Mouse (Mus musculus) hindbrain, embryonic 13.5 days (tissue): ENCODE results near the gene Tex21. TPM values are rescaled to one million over a fixed set of nuclear protein-coding genes. Genes with fewer than 3 reads are reported as not detected.
"Not testable (repeated sequence)": the region's sequence is repeated elsewhere in the genome, so short reads cannot be mapped to it uniquely, and the experiment has no call there.

Experiments
- ATAC-seq: fragments of 200-750 bp; cut with Nextera tagmentation; 2 replicates; pipeline ENCODE4 v1.8.0; 2017; ENCODE audit warnings: moderate TSS enrichment; ENCODE audit not compliant: low FRiP score
- H3K27ac ChIP-seq: fragments of 300-500 bp; sonication (generic); 2 replicates; pipeline ENCODE4 v1.5.1; 2015; ENCODE audit warnings: inconsistent platforms, mild to moderate bottlenecking, moderate library complexity
- H3K27me3 ChIP-seq: fragments of 300-500 bp; sonication (generic); 2 replicates; pipeline ENCODE4 v1.6.1; 2015; ENCODE audit warnings: mild to moderate bottlenecking, inconsistent platforms
- H3K36me3 ChIP-seq: fragments of 300-500 bp; sonication (generic); 2 replicates; pipeline ENCODE4 v1.6.1; 2015; ENCODE audit warnings: mild to moderate bottlenecking, inconsistent platforms
- H3K4me1 ChIP-seq: fragments of 300-500 bp; sonication (generic); replicated peaks from 2 replicates; pipeline ENCODE4 v1.6.1; 2015; ENCODE audit warnings: inconsistent platforms
- H3K4me2 ChIP-seq: fragments of 300-500 bp; sonication (generic); 2 replicates; pipeline ENCODE4 v1.6.1; 2015; ENCODE audit warnings: inconsistent platforms, mild to moderate bottlenecking, moderate library complexity
- H3K4me3 ChIP-seq: fragments of 300-500 bp; sonication (generic); 2 replicates; pipeline ENCODE4 v1.5.1; 2015; ENCODE audit warnings: mild to moderate bottlenecking, inconsistent platforms
- H3K9ac ChIP-seq: fragments of 300-500 bp; sonication (generic); 2 replicates; pipeline ENCODE4 v1.6.1; 2015; ENCODE audit warnings: mild to moderate bottlenecking, inconsistent platforms
- H3K9me3 ChIP-seq: fragments of 300-500 bp; sonication (generic); 2 replicates; pipeline ENCODE4 v1.6.1; 2016; ENCODE audit warnings: inconsistent platforms
- WGBS: fragments of 180-500 bp; shearing (Covaris S2); methylation state at CpG from one replicate; pipeline ENCODE4 v1.1.7; 2015; 5-methylcytosine and 5-hydroxymethylcytosine counted together
- polyA plus RNA-seq: library from polyadenylated mRNA; unstranded; fragments of >200 nt; fragmentation: Nextera tagmentation; extraction: Ambion mirVana; gene quantifications from 2 replicates; pipeline ENCODE4 v1.2.1, GENCODE M21; 2015

The Tex21 gene
- polyA plus RNA-seq, 1 experiment from 2014 or later: 0.08 TPM

- Histone ChIP-seq H3K4me2 (no peak overlapping the region), H3K27me3 (no peaks in the 10 kb centered on the region), H3K4me3 (no peak overlapping the region), H3K36me3 (no peaks in the 10 kb centered on the region), H3K9me3 (no peaks in the 10 kb centered on the region), H3K4me1 (no peaks in the 10 kb centered on the region), H3K9ac (no peak overlapping the region), H3K27ac (no peak overlapping the region)
- ATAC-seq: no peak
- WGBS: 81% methylated on average over 6 of the region's 6 CpGs
Observed at GRCm38 (mm10) chr12:76230644-76231043, 15.9 kb downstream of the Tex21 start.

DNA sequence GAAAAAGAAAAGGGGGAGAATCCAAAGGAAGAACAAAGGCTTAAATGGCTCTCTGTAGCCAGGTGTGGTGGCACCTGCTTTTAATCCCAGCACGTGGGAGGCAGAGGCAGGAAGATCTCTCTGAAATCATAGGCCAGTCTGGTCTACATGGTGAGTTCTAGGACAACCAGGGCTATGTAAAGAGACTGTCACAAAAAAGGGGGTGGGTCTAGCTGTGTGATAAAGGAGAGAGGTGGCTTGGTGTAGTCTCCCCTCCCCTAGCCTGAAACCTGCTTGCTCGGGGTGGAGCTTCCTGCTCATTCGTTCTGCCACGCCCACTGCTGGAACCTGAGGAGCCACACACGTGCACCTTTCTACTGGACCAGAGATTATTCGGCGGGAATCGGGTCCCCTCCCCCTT, 24.4 kb downstream of the Tex21 start:
- not testable (repeated sequence) for ATAC-seq, H3K27me3 ChIP-seq, H3K4me1 ChIP-seq, H3K9ac ChIP-seq, H3K27ac ChIP-seq, H3K9me3 ChIP-seq, H3K4me2 ChIP-seq, H3K4me3 ChIP-seq, H3K36me3 ChIP-seq
- 62% methylated on average over 3 of the region's 8 CpGs for WGBS

- Histone ChIP-seq H3K9me3 (no peaks in the 10 kb centered on the region), H3K27me3 (no peaks in the 10 kb centered on the region), H3K9ac (no peak overlapping the region), H3K36me3 (no peaks in the 10 kb centered on the region), H3K4me2 (no peak overlapping the region), H3K4me1 (no peaks in the 10 kb centered on the region), H3K27ac (no peak overlapping the region), H3K4me3 (no peak overlapping the region)
- WGBS: 79% methylated on average over 11 of the region's 11 CpGs
- no peak for ATAC-seq
Observed at GRCm38 (mm10) chr12:76216716-76217115, 29.8 kb downstream of the Tex21 start.

- ATAC-seq: no peak
- no peaks in the 10 kb centered on the region for H3K4me1 ChIP-seq
- no peaks in the 10 kb centered on the region for H3K9me3 ChIP-seq
- H3K27me3 ChIP-seq: no peaks in the 10 kb centered on the region
- H3K27ac ChIP-seq: no peak overlapping the region
- H3K36me3 ChIP-seq: no peaks in the 10 kb centered on the region
- WGBS: 22% methylated on average over 5 of the region's 5 CpGs
- no peak overlapping the region for H3K4me3 ChIP-seq
- H3K9ac ChIP-seq: no peak overlapping the region
- no peak overlapping the region for H3K4me2 ChIP-seq
Observed at GRCm38 (mm10) chr12:76215121-76215520, 31.4 kb downstream of the Tex21 start.

DNA sequence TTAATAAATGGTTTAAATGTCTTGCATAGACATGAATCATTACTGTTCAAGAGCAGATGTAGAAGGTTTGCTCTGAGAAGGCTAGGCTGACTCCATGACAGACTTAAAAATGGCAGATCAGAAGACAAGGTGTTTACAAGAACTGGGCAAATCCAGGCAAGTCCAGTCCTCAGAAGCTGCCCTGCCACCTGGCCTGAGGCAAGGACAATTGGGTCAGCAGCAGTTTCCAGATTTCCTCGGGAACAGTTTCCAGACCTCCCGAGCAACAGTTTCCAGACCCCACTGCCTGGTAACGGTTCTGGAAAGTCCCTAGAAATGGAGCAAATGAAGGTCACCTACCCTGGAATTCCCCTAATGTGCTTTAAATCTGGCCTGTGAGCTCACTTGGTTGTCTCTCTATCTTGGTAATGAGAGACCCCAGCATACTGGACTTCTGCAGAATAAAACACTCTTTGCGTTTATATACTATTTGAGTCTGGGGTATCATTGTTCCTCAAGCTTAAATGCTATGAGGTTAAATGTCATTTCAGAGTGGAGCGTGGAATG, 37.0 kb downstream of the Tex21 start:
- no peaks in the 10 kb centered on the region for H3K27me3 ChIP-seq
- H3K4me3 ChIP-seq: no peak overlapping the region
- no peak overlapping the region for H3K4me2 ChIP-seq
- no peaks in the 10 kb centered on the region for H3K9me3 ChIP-seq
- H3K4me1 ChIP-seq: no peaks in the 10 kb centered on the region
- H3K27ac ChIP-seq: no peak overlapping the region
- H3K36me3 ChIP-seq: no peaks in the 10 kb centered on the region
- ATAC-seq: no peak
- H3K9ac ChIP-seq: no peak overlapping the region
- 94% methylated on average over 5 of the region's 5 CpGs for WGBS

- Histone ChIP-seq H3K4me3 (no peak overlapping the region), H3K4me1 (peaks cover 16% of the 10 kb centered on the region), H3K27me3 (0 out of 2 replicates have a peak, but pooled peaks cover 4% of the 10 kb centered on the region), H3K36me3 (no peaks in the 10 kb centered on the region), H3K9me3 (no peaks in the 10 kb centered on the region), H3K9ac (no peak overlapping the region), H3K4me2 (no peak overlapping the region), H3K27ac (no peak overlapping the region)
- no peak for ATAC-seq
- 70% methylated on average over 4 of the region's 4 CpGs for WGBS
Observed at GRCm38 (mm10) chr12:76200326-76200725, 46.2 kb downstream of the Tex21 start.

GRCm38 (mm10) chr12:76197071-76197470, 49.5 kb downstream of the Tex21 start:
- peak overlapping the region; percentile 66; the same call in 1 of the 2 replicates for H3K9ac ChIP-seq
- H3K4me1 ChIP-seq: peaks cover 16% of the 10 kb centered on the region
- H3K36me3 ChIP-seq: no peaks in the 10 kb centered on the region
- H3K4me2 ChIP-seq: peak overlapping the region; percentile 97
- peak; percentile 45 for ATAC-seq
- WGBS: 35% methylated on average over 8 of the region's 8 CpGs
- no peaks in the 10 kb centered on the region for H3K9me3 ChIP-seq
- peak overlapping the region; percentile 42; the same call in 1 of the 2 replicates for H3K4me3 ChIP-seq
- 0 out of 2 replicates have a peak, but pooled peaks cover 7% of the 10 kb centered on the region for H3K27me3 ChIP-seq
- no peak overlapping the region for H3K27ac ChIP-seq

DNA sequence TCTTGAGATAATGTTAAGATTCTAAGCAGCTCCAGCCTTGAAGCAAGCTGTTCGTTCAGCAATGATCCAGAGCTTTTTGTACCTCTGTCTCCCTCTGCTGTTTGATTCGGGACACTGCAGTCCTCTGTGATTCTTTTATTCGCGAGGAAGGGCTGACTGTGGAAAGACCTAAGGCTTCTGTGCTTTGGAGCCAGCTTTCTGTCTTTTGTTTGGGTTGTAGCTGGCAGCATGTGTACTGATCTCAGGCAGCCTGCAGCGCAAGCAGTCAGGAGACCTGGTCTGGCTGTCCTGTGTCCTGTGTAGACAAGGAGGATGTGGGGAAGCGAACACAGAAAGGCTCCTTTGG, 49.9 kb downstream of the Tex21 start:
- Histone ChIP-seq H3K36me3 (no peaks in the 10 kb centered on the region), H3K4me2 (peak overlapping the region; percentile 97), H3K9ac (peak overlapping the region; percentile 66; the same call in 1 of the 2 replicates), H3K4me3 (peak overlapping the region; percentile 42), H3K27ac (no peak overlapping the region), H3K4me1 (peaks cover 16% of the 10 kb centered on the region), H3K27me3 (0 out of 2 replicates have a peak, but pooled peaks cover 7% of the 10 kb centered on the region), H3K9me3 (no peaks in the 10 kb centered on the region)
- WGBS: 8% methylated on average over 6 of the region's 6 CpGs
- peak; percentile 82 for ATAC-seq

GRCm38 (mm10) chr12:76195912-76196708, 50.4 kb downstream of the Tex21 start:
- Histone ChIP-seq H3K4me1 (peaks cover 16% of the 10 kb centered on the region), H3K27me3 (0 out of 2 replicates have a peak, but pooled peaks cover 7% of the 10 kb centered on the region), H3K27ac (0 out of 2 replicates have a peak overlapping the region, but pooled peaks have one; percentile 36), H3K36me3 (no peaks in the 10 kb centered on the region), H3K4me2 (peak overlapping the region; percentile 97), H3K4me3 (peak overlapping the region; percentile 42), H3K9ac (peak overlapping the region; percentile 66), H3K9me3 (no peaks in the 10 kb centered on the region)
- ATAC-seq: peak; percentile 86
- WGBS: under 1% methylated on average over 22 of the region's 22 CpGs

- Histone ChIP-seq H3K4me3 (no peak overlapping the region), H3K27ac (no peak overlapping the region), H3K9me3 (no peaks in the 10 kb centered on the region), H3K4me2 (no peak overlapping the region), H3K27me3 (0 out of 2 replicates have a peak, but pooled peaks cover 7% of the 10 kb centered on the region), H3K9ac (no peak overlapping the region), H3K4me1 (peaks cover 16% of the 10 kb centered on the region), H3K36me3 (no peaks in the 10 kb centered on the region)
- ATAC-seq: no peak
- 69% methylated on average over 3 of the region's 3 CpGs for WGBS
Observed at GRCm38 (mm10) chr12:76194526-76194925, 52.0 kb downstream of the Tex21 start.

DNA sequence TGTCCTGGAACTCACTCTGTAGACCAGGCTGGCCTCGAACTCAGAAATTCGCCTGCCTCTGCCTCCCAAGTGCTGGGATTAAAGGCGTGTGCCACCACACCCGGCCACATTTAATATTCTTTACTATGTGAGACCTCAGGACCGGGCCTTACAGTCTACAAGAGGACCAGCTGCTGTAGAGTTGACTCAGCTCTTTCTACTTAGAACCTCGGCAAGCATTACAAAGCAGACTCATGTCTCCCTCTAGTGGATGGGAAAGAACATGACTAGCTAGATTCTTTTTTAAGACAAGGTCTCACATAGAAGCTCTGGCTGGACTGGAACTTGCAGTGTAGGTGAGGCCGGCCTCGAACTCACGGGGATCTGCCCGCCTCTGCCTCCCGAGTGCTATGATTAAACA, 55.6 kb downstream of the Tex21 start:
- WGBS: 49% methylated on average over 11 of the region's 11 CpGs
- no peak overlapping the region for H3K9ac ChIP-seq
- ATAC-seq: no peak

GRCm38 (mm10) chr12:76187849-76188248, 58.7 kb downstream of the Tex21 start:
- 48% methylated on average over 8 of the region's 8 CpGs for WGBS
- Histone ChIP-seq H3K27ac (no peak overlapping the region), H3K9ac (no peak overlapping the region)

More for the DNA sequence above, 55.6 kb downstream of the Tex21 start:
- Histone ChIP-seq H3K36me3 (no peaks in the 10 kb centered on the region), H3K9me3 (no peaks in the 10 kb centered on the region), H3K27me3 (0 out of 2 replicates have a peak, but pooled peaks cover 7% of the 10 kb centered on the region), H3K27ac (no peak overlapping the region), H3K4me2 (no peak overlapping the region), H3K4me3 (no peak overlapping the region), H3K4me1 (peaks cover 5% of the 10 kb centered on the region)

More at GRCm38 (mm10) chr12:76187849-76188248, 58.7 kb downstream of the Tex21 start:
- Histone ChIP-seq H3K4me1 (no peaks in the 10 kb centered on the region), H3K36me3 (no peaks in the 10 kb centered on the region), H3K9me3 (no peaks in the 10 kb centered on the region), H3K27me3 (no peaks in the 10 kb centered on the region), H3K4me3 (no peak overlapping the region), H3K4me2 (no peak overlapping the region)
- no peak for ATAC-seq
